Mouse (Mus musculus) forebrain, embryonic 12.5 days (tissue): ENCODE measurements around the gene Frmd8. TPM values are rescaled to one million over a fixed set of nuclear protein-coding genes. Genes with fewer than 3 reads are reported as not detected.

Experiments used
- ATAC-seq: fragments of 200-750 bp; cut with Nextera tagmentation; 2 replicates; pipeline ENCODE4 v1.8.0; 2017; ENCODE audit warnings: moderate TSS enrichment; ENCODE audit not compliant: low FRiP score
- H3K27ac ChIP-seq: fragments of 300-500 bp; sonication (generic); 2 replicates; pipeline ENCODE4 v1.5.1; 2016; ENCODE audit warnings: mild to moderate bottlenecking
- H3K27me3 ChIP-seq: fragments of 300-500 bp; sonication (generic); 2 replicates; pipeline ENCODE4 v1.6.1; 2016; ENCODE audit warnings: mild to moderate bottlenecking
- H3K36me3 ChIP-seq: fragments of 300-500 bp; sonication (generic); replicated peaks from 2 replicates; pipeline ENCODE4 v1.6.1; 2016; ENCODE audit warnings: mild to moderate bottlenecking
- H3K4me1 ChIP-seq: fragments of 300-500 bp; sonication (generic); 2 replicates; pipeline ENCODE4 v1.6.1; 2016
- H3K4me2 ChIP-seq: fragments of 300-500 bp; sonication (generic); 2 replicates; pipeline ENCODE4 v1.6.1; 2016; ENCODE audit warnings: mild to moderate bottlenecking, moderate library complexity
- H3K4me3 ChIP-seq: fragments of 300-500 bp; sonication (generic); replicated peaks from 2 replicates; pipeline ENCODE4 v1.5.1; 2016; ENCODE audit warnings: mild to moderate bottlenecking
- H3K9ac ChIP-seq: fragments of 300-500 bp; sonication (generic); 2 replicates; pipeline ENCODE4 v1.6.1; 2016; ENCODE audit warnings: mild to moderate bottlenecking
- H3K9me3 ChIP-seq: fragments of 300-500 bp; sonication (generic); 2 replicates; pipeline ENCODE4 v1.6.1; 2016
- WGBS: fragments of 180-500 bp; shearing (Covaris S2); methylation state at CpG from one replicate; pipeline ENCODE4 v1.1.7; 2016; 5-methylcytosine and 5-hydroxymethylcytosine counted together
- polyA plus RNA-seq: library from polyadenylated mRNA; unstranded; fragments of >200 nt; fragmentation: Nextera tagmentation; extraction: Ambion mirVana; gene quantifications from 2 replicates; pipeline ENCODE4 v1.2.1, GENCODE M21; 2016

The Frmd8 gene
- polyA plus RNA-seq, 1 experiment from 2014 or later: 25.6 TPM

DNA sequence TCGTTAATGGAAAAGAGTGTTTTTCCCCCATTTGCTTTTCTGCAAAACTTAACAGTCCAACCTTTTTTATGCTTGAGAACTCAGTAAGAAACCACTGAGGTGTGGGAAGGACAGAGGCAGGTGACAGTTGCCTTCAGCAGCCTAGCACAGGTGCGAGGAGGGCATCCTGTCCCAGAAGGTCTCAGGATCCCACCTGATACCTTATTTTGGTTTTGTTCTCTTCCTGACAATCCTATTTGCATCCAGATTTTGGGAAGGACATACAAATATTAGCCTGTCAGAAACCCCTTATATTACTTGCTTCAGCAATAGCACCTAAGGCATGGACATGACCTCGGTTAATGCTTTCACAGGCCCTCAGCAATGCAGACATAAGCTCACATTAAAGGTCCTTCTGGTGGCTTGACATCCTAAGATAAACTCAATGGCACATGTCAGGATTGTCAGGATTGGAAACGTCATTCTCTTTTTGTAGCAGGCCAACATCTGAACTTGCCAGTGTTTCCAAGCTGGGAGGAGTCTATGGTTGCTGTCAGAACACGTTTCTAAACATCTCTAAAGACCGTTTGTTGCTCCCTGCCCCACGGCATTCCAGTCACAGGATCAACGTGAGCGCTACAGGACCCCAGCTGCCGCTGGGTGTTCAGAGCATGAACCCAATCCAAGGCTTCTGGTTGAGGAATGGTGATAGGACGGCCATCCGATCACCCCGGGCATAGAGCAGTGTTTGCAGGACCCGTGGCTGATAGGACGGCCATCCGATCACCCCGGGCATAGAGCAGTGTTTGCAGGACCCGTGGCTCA, 34.8 kb downstream of the Frmd8 start:
- Histone ChIP-seq H3K27me3 (no peaks in the 10 kb centered on the region), H3K4me2 (no peak overlapping the region), H3K27ac (no peak overlapping the region), H3K9me3 (no peaks in the 10 kb centered on the region), H3K4me3 (no peak overlapping the region), H3K9ac (no peak overlapping the region), H3K4me1 (peaks cover 51% of the 10 kb centered on the region), H3K36me3 (no peaks in the 10 kb centered on the region)
- 79% methylated on average over 18 of the region's 18 CpGs for WGBS
- no peak for ATAC-seq

DNA sequence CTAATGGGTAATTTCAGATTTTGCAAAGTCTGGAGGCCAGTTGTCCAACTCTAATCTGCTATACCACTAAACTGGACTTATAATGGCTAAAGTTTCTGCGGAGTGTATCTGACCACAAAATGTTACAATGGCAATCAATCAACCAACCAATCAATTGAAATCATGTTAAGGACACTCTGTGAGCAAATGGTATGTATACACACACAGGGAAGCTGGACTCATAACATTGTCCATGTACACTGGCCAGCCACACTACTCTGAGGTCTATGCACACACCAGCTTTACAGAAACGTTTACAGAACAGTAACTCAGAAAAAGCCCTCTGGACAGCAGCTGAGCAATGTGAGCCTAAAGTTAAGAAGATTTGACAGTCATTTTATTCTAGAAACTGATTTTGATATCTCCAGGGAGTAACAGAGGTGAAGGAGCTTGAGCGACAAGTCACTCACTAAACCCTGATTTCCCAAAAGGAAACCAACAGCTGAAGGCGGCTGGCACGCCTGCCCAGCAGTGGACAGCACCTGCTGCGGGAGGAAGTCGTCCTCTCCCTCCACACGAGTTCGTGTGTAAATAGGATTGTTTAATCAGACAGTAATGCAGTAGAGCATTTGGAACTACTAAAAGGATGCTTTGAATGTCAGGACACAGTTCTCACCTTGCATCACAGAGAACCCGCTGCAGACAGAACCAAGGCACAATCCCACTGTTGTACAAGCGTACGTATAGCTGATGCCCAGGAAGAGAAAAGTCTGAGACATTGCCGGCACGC, 35.6 kb downstream of the Frmd8 start:
- Histone ChIP-seq H3K9me3 (no peaks in the 10 kb centered on the region), H3K4me1 (peaks cover 43% of the 10 kb centered on the region), H3K9ac (no peak overlapping the region), H3K27me3 (no peaks in the 10 kb centered on the region), H3K4me2 (no peak overlapping the region), H3K4me3 (no peak overlapping the region), H3K27ac (no peak overlapping the region), H3K36me3 (no peaks in the 10 kb centered on the region)
- no peak for ATAC-seq
- WGBS: 76% methylated on average over 14 of the region's 14 CpGs

DNA sequence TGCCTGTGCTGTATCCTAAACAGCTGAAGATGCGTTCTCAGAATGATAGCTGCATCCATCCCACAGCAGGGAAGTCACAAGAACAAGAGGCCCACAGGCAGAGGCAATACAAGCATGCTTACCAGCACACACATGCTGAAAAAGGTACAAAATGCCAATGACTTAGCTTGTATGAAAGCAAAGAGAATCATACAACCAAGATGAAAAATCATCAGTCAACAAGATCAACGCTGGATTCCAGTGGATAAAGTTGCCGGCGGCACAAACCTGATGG, 36.2 kb downstream of the Frmd8 start:
- Histone ChIP-seq H3K36me3 (no peaks in the 10 kb centered on the region), H3K4me3 (no peak overlapping the region), H3K27me3 (no peaks in the 10 kb centered on the region), H3K4me2 (no peak overlapping the region), H3K4me1 (peaks cover 36% of the 10 kb centered on the region), H3K27ac (no peak overlapping the region), H3K9ac (no peak overlapping the region), H3K9me3 (no peaks in the 10 kb centered on the region)
- no peak for ATAC-seq
- 95% methylated on average over 4 of the region's 4 CpGs for WGBS

DNA sequence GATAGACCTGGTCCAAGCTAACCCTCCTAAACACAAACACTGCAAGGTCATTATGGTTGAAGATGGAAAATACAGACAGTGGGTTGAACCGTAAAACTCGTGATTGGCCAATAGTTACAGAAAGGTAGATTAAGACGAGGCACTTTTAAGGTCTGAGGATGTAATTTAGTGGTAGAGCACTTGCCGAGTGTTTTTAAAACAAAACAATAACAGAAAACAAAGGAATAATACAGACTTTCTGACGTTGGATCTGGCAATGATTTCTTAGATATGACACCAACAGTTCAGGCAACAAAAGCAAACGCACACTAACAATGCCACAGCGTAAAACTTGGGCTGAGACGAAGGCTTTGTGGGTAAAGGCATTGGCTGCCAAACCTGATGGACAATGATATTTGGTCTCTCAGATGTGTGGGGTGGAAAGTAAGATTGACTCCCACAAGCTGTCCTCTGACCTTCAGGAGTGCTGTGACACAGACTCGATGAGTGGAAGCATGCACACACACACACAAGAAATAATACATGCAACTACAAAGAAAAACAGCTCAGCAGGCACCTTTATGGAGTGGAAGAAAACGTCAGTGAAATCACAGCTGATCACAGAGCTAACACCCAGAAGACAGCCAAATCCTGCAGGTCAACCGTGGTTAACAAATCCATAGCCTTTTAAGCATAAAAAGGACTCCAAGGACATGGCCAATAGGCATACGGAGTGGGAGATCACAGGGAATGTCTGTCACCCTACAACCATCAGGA, 36.8 kb downstream of the Frmd8 start:
- H3K27ac ChIP-seq: no peak overlapping the region
- H3K9ac ChIP-seq: no peak overlapping the region
- H3K4me3 ChIP-seq: no peak overlapping the region
- no peaks in the 10 kb centered on the region for H3K36me3 ChIP-seq
- no peaks in the 10 kb centered on the region for H3K27me3 ChIP-seq
- no peak overlapping the region for H3K4me2 ChIP-seq
- WGBS: 78% methylated on average over 12 of the region's 12 CpGs
- H3K4me1 ChIP-seq: peaks cover 31% of the 10 kb centered on the region
- H3K9me3 ChIP-seq: no peaks in the 10 kb centered on the region
- no peak for ATAC-seq

GRCm38 (mm10) chr19:5837606-5838005, 37.5 kb downstream of the Frmd8 start:
- 87% methylated on average over 8 of the region's 8 CpGs for WGBS
- H3K36me3 ChIP-seq: no peaks in the 10 kb centered on the region
- H3K27me3 ChIP-seq: no peaks in the 10 kb centered on the region
- peaks cover 24% of the 10 kb centered on the region for H3K4me1 ChIP-seq
- H3K4me2 ChIP-seq: no peak overlapping the region
- H3K27ac ChIP-seq: no peak overlapping the region
- H3K9me3 ChIP-seq: 0 out of 2 replicates have a peak, but pooled peaks cover 3% of the 10 kb centered on the region
- ATAC-seq: no peak
- H3K4me3 ChIP-seq: no peak overlapping the region
- no peak overlapping the region for H3K9ac ChIP-seq

GRCm38 (mm10) chr19:5836941-5837572, 38.0 kb downstream of the Frmd8 start:
- no peak overlapping the region for H3K4me3 ChIP-seq
- H3K4me2 ChIP-seq: no peak overlapping the region
- no peaks in the 10 kb centered on the region for H3K27me3 ChIP-seq
- no peaks in the 10 kb centered on the region for H3K36me3 ChIP-seq
- no peak overlapping the region for H3K9ac ChIP-seq
- WGBS: 73% methylated on average over 10 of the region's 10 CpGs
- H3K4me1 ChIP-seq: peaks cover 19% of the 10 kb centered on the region
- no peak overlapping the region for H3K27ac ChIP-seq
- H3K9me3 ChIP-seq: 0 out of 2 replicates have a peak, but pooled peaks cover 3% of the 10 kb centered on the region
- no peak for ATAC-seq

DNA sequence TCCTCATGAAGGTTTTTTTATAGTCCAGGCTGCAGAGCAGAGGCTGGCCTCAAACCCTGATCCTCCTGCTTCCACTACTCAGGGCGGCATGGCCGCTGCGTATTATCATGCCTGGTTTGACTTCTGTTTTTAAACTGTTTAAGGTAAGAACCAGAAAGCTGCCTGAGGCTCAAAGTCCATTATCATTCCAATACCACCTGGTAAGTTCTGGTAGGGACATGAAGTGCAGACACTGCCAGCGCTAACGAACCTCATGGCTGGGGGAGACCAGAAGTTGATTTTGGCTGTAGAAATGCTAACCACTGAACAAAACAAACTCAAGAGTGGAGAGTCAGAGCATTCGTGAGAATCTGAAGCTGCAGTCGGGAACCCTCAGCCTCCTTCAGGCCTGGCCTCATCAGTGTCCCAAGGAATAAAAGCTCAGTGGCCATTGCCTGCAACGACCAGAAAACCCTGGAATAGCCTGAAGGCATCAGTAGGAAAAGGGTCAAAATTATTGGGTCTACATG, 39.1 kb downstream of the Frmd8 start:
- H3K4me2 ChIP-seq: no peak overlapping the region
- 0 out of 2 replicates have a peak, but pooled peaks cover 3% of the 10 kb centered on the region for H3K9me3 ChIP-seq
- peaks cover 11% of the 10 kb centered on the region; the same call in 1 of the 2 replicates for H3K4me1 ChIP-seq
- no peak overlapping the region for H3K9ac ChIP-seq
- no peak overlapping the region for H3K27ac ChIP-seq
- H3K4me3 ChIP-seq: no peak overlapping the region
- H3K36me3 ChIP-seq: no peaks in the 10 kb centered on the region
- WGBS: 77% methylated on average over 8 of the region's 8 CpGs
- ATAC-seq: no peak
- no peaks in the 10 kb centered on the region for H3K27me3 ChIP-seq

GRCm38 (mm10) chr19:5835054-5835921, 39.8 kb downstream of the Frmd8 start:
- no peaks in the 10 kb centered on the region for H3K27me3 ChIP-seq
- H3K4me2 ChIP-seq: no peak overlapping the region
- H3K4me1 ChIP-seq: peaks cover 8% of the 10 kb centered on the region
- no peak overlapping the region for H3K27ac ChIP-seq
- no peak overlapping the region for H3K9ac ChIP-seq
- 90% methylated on average over 10 of the region's 10 CpGs for WGBS
- no peaks in the 10 kb centered on the region for H3K36me3 ChIP-seq
- H3K9me3 ChIP-seq: 0 out of 2 replicates have a peak, but pooled peaks cover 3% of the 10 kb centered on the region
- no peak overlapping the region for H3K4me3 ChIP-seq
- no peak for ATAC-seq

GRCm38 (mm10) chr19:5834260-5834925, 40.7 kb downstream of the Frmd8 start:
- peaks cover 8% of the 10 kb centered on the region; the same call in 1 of the 2 replicates for H3K4me1 ChIP-seq
- H3K4me2 ChIP-seq: no peak overlapping the region
- H3K4me3 ChIP-seq: no peak overlapping the region
- 0 out of 2 replicates have a peak, but pooled peaks cover 3% of the 10 kb centered on the region for H3K9me3 ChIP-seq
- no peak overlapping the region for H3K27ac ChIP-seq
- H3K27me3 ChIP-seq: no peaks in the 10 kb centered on the region
- 94% methylated on average over 12 of the region's 12 CpGs for WGBS
- ATAC-seq: no peak
- no peaks in the 10 kb centered on the region for H3K36me3 ChIP-seq
- no peak overlapping the region for H3K9ac ChIP-seq

DNA sequence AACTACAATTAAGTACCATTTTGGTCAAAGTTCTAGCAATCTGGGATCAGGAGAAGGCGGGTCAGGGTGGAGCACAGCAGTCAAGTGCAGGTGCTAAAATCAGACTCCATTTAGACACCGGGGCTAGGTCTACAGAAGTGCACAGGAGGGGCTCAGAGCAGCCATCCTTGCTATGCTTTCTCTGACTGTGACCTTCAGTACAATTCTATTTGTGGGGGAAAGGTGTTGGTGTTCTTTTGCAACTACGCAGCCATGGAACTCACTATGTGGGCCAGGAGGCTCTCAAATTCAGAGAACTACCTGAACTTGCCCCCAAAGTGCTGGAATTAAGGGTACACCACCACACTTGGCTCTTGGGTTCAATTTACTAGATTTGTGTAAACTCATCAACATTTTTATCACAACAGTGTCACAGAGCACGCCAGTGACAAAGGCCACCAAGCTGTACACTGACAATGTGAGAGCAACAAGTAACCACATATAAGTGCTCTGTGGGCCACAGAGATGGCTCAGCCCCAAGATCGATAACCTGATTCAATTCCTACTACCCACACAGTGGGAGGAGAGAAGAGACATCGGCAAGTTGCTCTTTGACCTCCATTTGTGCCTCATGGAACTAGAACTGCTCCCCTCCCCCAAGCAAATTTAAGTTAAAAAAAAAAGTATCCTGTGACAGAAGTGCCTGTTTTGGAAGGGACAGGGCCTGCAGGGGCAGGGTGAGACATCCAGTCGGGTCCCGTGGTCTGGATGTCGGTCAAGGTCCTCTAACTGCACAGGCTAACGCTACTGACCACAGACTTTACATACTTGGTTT, 41.6 kb downstream of the Frmd8 start:
- Histone ChIP-seq H3K9ac (no peak overlapping the region), H3K4me2 (no peak overlapping the region), H3K36me3 (no peaks in the 10 kb centered on the region), H3K27ac (no peak overlapping the region), H3K27me3 (no peaks in the 10 kb centered on the region), H3K9me3 (0 out of 2 replicates have a peak, but pooled peaks cover 3% of the 10 kb centered on the region), H3K4me3 (no peak overlapping the region), H3K4me1 (peaks cover 12% of the 10 kb centered on the region; the same call in 1 of the 2 replicates)
- WGBS: 92% methylated on average over 10 of the region's 10 CpGs
- ATAC-seq: no peak
